Mouse (Mus musculus) spleen, postnatal 14 days (tissue): ENCODE measurements at regions not wholly inside any gene's neighbourhood (a gene's known extent, or its start where the extent isn't known, plus 50 kb on each side); places are given as distances from the start of the nearest gene placed in this dataset.

Source experiments
- DNase-seq, 2 experiments: peaks; one replicate each; pipeline ENCODE4 v3.0.0; 2021 to 2022; ENCODE audit warnings: low spot score in 2 of 2

GRCm38 (mm10) chr10:7268386-7269033, 56.5 kb upstream of the Cnksr3 start:
- DNase-seq, result no peak

GRCm38 (mm10) chr10:7267903-7268302, 55.9 kb upstream of the Cnksr3 start:
- DNase-seq, result no peak

- no peak for DNase-seq
Observed at GRCm38 (mm10) chr10:7267106-7267505, 55.1 kb upstream of the Cnksr3 start.

- no peak for DNase-seq
Observed at GRCm38 (mm10) chr10:7265412-7265811, 53.4 kb upstream of the Cnksr3 start.

- no peak for DNase-seq
Observed at GRCm38 (mm10) chr10:7264721-7265120, 52.7 kb upstream of the Cnksr3 start.
